Mouse (Mus musculus) hematopoietic stem cell, adult 5-6 weeks (primary cell): ENCODE measurements at regions not wholly inside any gene's neighbourhood (a gene's known extent, or its start where the extent isn't known, plus 50 kb on each side); places are given as distances from the start of the nearest gene placed in this dataset.

Experiments used
- ATAC-seq, 2 experiments: fragments of 125-278 bp in 1 of 2; replicated peaks in 1 of 2; 2 replicates each; pipeline ENCODE4 v1.8.0; 2016 to 2017; ENCODE audit warnings: inconsistent platforms in 2 of 2, mild to moderate bottlenecking in 2 of 2, moderate number of reproducible peaks in 2 of 2, low read depth in 1 of 2, moderate TSS enrichment in 1 of 2; ENCODE audit not compliant: low FRiP score in 2 of 2, poor library complexity in 2 of 2, severe bottlenecking in 2 of 2, insufficient read depth in 1 of 2, low TSS enrichment in 1 of 2

GRCm38 (mm10) chr1:137941776-137942522 lies 233.6 kb downstream of the Ptprc start:
- no peak for ATAC-seq

- no peak for ATAC-seq
Observed at GRCm38 (mm10) chr1:137935746-137936145, 239.8 kb downstream of the Ptprc start.

- no peak for ATAC-seq
Observed at GRCm38 (mm10) chr1:137929764-137930163, 245.7 kb downstream of the Ptprc start.

GRCm38 (mm10) chr1:137928522-137928921 lies 247.0 kb downstream of the Ptprc start:
- no peak for ATAC-seq

- no peak for ATAC-seq
Observed at GRCm38 (mm10) chr1:137927953-137928352, 247.6 kb downstream of the Ptprc start.

- ATAC-seq = no peak
Observed at GRCm38 (mm10) chr1:137926326-137926725, 249.2 kb downstream of the Ptprc start.

DNA sequence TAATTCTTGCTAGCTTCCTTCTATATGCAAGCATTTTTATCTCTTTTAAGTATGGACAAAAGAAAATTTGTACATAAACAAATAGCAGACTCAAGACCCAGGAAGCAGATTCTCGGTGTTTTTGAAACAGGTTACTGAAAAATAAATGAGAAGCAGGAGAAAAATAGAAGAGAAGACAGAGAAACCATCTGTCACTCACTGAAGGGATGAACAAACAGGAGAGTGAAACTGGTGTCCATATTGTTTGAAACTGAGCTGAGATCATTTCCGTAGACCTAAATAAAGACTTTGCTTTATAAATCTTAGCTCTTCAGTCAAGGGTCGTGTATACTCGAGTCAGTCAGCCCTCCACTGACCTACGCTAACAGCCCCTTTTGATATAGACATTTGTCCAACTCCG lies 251.4 kb downstream of the Ptprc start:
- ATAC-seq = no peak

GRCm38 (mm10) chr1:137923705-137924104 lies 251.8 kb downstream of the Ptprc start:
- ATAC-seq = no peak

DNA sequence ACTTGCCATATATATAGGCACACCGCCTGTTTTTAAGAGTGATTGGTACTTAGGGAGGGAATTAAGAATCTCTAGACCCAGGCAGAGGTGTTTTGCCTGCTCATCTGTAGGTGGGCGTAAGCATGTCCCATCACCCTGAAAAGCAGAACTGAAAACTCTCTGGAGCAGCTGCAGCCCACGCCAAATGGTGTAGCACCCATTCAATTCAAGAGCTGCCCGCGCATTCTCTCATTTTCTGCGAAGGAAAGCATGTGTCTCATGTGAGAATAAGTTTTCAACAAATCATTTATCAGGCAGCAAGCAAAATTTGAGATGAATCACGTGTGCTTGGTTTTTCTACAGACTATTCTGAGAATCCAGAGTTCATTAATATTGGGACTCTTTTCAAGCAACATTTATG lies 252.7 kb downstream of the Ptprc start:
- peak in 1 of 2 experiments; percentile 66; a peak in 1 of 4 replicates for ATAC-seq

- peak; percentile 27 to 42; a peak in 1 of 4 replicates for ATAC-seq
Observed at GRCm38 (mm10) chr1:137921592-137921991, 253.9 kb downstream of the Ptprc start.

GRCm38 (mm10) chr1:137919739-137920563 lies 255.6 kb downstream of the Ptprc start:
- ATAC-seq = no peak

GRCm38 (mm10) chr1:137917449-137917848 lies 258.1 kb downstream of the Ptprc start:
- no peak for ATAC-seq

DNA sequence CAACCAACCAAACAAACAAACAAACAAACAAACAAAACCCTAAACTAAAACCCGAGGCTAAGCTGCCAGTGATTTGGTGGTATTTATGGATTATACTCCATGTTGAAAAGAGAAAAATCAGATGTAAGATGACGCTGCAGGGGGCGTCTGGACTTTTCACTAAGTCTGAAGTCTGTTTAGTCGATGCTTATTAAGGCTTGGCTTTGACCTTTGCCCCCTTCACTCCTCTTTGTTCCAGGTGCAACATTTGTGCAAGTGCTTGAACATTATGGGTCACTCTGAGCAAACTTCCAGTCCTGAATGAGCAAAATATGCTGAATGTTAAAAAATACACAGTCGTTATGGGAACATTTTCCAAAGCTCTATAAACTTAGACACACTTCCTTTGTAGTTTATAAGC lies 268.6 kb downstream of the Ptprc start:
- ATAC-seq = no peak

DNA sequence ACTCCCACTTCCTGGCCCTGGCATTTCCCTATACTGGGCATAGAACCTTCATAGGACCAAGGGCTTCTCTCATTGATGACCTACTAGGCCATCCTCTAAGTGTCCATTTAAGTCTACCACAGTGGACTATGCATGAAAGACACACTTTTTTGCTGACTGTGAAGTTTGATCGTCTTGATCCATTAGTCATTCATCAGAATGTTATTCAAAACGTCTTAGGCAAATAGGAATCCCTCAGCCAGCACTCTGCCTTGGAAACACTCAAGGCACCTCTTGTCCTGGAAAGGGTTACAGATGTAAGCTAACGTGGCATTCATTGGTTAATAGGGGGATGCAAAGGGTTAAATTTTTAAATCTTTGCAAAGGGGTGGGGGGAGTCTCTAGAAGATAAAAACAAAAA lies 269.0 kb downstream of the Ptprc start:
- no peak for ATAC-seq

- no peak for ATAC-seq
Observed at GRCm38 (mm10) chr1:137905566-137905965, 269.9 kb downstream of the Ptprc start.

DNA sequence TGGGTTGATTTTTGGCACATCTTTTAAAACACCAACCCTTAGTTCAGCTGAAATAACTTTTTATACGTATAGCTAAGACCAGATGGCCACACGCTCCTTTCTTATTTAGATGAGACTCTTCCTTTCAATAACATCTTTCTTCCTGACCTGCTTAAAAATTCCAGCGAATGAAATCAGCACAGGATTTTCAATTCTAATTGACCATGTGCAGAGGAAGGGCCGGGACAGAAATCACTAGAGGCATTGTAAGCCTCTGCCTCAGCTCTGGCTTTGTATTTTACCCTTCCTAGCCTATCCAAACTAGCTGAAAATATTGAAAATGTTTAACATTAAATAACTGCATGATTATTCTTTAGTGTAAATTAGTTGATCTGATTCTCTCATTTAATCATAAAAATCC lies 272.2 kb downstream of the Ptprc start:
- no peak for ATAC-seq

GRCm38 (mm10) chr1:137902859-137903258 lies 272.6 kb downstream of the Ptprc start:
- no peak for ATAC-seq

DNA sequence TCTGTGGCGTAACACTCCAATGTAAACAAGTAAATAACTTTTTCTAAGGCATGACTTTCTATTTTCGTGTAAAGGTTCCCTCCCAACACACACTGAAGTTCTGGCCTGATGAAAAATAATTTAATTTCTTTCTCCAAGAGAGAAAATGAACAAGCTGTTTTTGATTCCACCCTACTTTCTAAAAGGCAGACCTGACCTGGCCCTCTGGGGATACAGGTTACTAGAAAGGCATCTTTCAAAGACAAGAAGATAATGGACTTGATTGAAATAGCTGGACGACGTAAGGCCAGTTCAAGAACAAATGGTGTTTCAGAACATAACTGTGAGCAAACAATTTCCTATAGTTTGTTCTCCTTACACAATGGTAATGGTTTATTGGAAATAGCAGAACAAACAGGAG lies 273.5 kb downstream of the Ptprc start:
- ATAC-seq = no peak

- no peak for ATAC-seq
Observed at GRCm38 (mm10) chr1:137901211-137901610, 274.3 kb downstream of the Ptprc start.
